Mouse (Mus musculus): Measurements from ENCODE around the gene Cdk15.

GRCm38 (mm10) chr1:59307310-59307709 is 50.6 kb downstream of the Cdk15 start:
- TF ChIP-seq CTCF (IDR thresholded peaks at IDR 0.05; ENCODE audit: low read depth, low read length) (no peak), POLR2AphosphoS5 (IDR thresholded peaks at IDR 0.05; ENCODE audit: insufficient replicate concordance, low read depth, low read length) (no peak), GATA2 (IDR thresholded peaks at IDR 0.05; ENCODE audit: borderline replicate concordance, low read depth, low read length) (no peak), GATA1 (IDR thresholded peaks at IDR 0.05; ENCODE audit: borderline replicate concordance, low read length) (no peak), TAL1 (conservative IDR thresholded peaks at IDR 0.05; ENCODE audit: low read depth, low read length) (no peak)
